Mouse (Mus musculus): Measurements from ENCODE around the gene Spata25.

DNA sequence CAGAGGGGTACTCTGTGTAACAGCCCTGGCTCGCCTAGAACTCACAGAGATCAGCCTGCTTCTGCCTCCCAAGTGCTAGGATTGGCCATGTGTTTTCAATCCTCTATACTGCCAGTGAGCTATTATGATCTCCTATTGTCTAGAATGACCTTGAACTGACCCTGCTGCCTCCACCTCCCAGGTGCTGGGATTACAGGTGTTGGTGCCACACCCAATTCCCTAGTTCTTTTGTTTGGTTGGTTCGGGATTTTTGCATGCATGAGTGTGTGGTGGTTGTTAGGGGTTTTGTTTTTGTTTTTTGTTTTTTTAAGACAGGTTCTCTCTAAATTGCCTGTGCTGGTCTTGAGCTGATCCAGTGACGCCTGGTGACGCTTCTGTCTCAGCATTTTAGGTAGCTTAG, 4.4 kb downstream of the Spata25 start:
- no peak for TF ChIP-seq EP300 (IDR thresholded peaks at IDR 0.05; ENCODE audit: low read depth)
- no peak for TF ChIP-seq CTCF (IDR thresholded peaks at IDR 0.05; ENCODE audit: low read depth)
